Mouse (Mus musculus): ENCODE data around the gene Swsap1. TPM values are rescaled to one million over a fixed set of nuclear protein-coding genes. Genes with fewer than 3 reads are reported as not detected.

The Swsap1 gene
- polyA plus RNA-seq, 1 experiment from 2014 or later: 10.5 TPM

DNA sequence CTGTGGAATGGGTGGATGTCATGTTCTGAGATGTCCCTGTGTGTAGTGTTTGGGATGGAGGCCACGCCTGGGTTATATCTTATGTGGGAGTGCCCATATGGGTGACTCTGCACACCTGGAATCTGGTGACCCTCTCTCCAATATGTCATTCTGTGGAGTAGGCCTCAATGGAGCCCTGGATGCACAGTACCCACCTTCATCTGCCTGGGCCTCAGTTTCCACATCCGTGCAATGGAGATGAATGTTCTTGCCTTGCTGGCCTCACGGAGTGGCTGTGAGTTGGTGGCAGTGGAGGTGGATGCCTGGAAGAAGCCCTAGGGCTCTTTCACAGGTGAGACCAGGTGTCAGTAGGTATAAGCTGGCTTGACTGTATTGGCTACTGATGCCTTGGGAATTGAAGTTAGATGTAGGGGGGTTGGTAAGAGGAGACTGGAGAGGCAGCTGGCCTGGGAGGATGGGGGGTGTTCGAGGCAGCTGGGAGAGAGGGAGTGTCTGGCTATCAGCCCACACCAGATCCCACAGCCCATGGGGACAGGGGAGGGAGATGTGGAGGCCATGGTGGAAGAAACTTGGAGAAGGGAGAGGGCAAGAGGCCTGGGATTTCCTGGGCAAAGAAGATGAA lies 17.2 kb upstream of the Swsap1 start:
- peak overlapping the region; percentile 81; the same call in 1 of the 2 replicates for H3K9ac ChIP-seq
- H3K4me1 ChIP-seq: peaks cover 26% of the 10 kb centered on the region
- H3K4me2 ChIP-seq: peak overlapping the region; percentile 65
- peak overlapping the region; percentile 89; the same call in 1 of the 2 replicates for H3K27ac ChIP-seq
- H3K36me3 ChIP-seq (replicated peaks): peaks cover 10% of the 10 kb centered on the region; the same call in 1 of the 2 replicates
- H3K4me3 ChIP-seq: peak overlapping the region; percentile 93
- H3K9me3 ChIP-seq: no peaks in the 10 kb centered on the region
- H3K27me3 ChIP-seq (replicated peaks): no peaks in the 10 kb centered on the region
- ATAC-seq (replicated peaks): peak; percentile 1; the same call in 1 of the 2 replicates
- 80% methylated on average over 4 of the region's 4 CpGs for WGBS

- Histone ChIP-seq H3K4me3 (no peak overlapping the region), H3K36me3 (replicated peaks) (peaks cover 10% of the 10 kb centered on the region; the same call in 1 of the 2 replicates), H3K9me3 (no peaks in the 10 kb centered on the region), H3K4me2 (no peak overlapping the region), H3K4me1 (peaks cover 14% of the 10 kb centered on the region), H3K27me3 (replicated peaks) (no peaks in the 10 kb centered on the region), H3K9ac (no peak overlapping the region), H3K27ac (no peak overlapping the region)
- no peak for ATAC-seq (replicated peaks)
- 76% methylated on average over 12 of the region's 12 CpGs for WGBS
These were observed 12.5 kb upstream of the Swsap1 start for GRCm38 (mm10) chr9:21943046-21943445.

GRCm38 (mm10) chr9:21943638-21944037 lies 11.9 kb upstream of the Swsap1 start:
- peaks cover 10% of the 10 kb centered on the region; the same call in 1 of the 2 replicates for H3K36me3 ChIP-seq (replicated peaks)
- no peak overlapping the region for H3K4me2 ChIP-seq
- 0 out of 2 replicates have a peak, but pooled peaks have one; percentile 24 for ATAC-seq (replicated peaks)
- H3K9me3 ChIP-seq: no peaks in the 10 kb centered on the region
- no peak overlapping the region for H3K27ac ChIP-seq
- H3K4me3 ChIP-seq: no peak overlapping the region
- no peak overlapping the region for H3K9ac ChIP-seq
- 50% methylated on average over 12 of the region's 12 CpGs for WGBS
- peaks cover 8% of the 10 kb centered on the region for H3K4me1 ChIP-seq
- no peaks in the 10 kb centered on the region for H3K27me3 ChIP-seq (replicated peaks)

GRCm38 (mm10) chr9:21944267-21944666 lies 11.3 kb upstream of the Swsap1 start:
- Histone ChIP-seq H3K9me3 (no peaks in the 10 kb centered on the region), H3K4me3 (no peak overlapping the region), H3K27me3 (replicated peaks) (no peaks in the 10 kb centered on the region), H3K4me2 (no peak overlapping the region), H3K9ac (no peak overlapping the region), H3K27ac (no peak overlapping the region), H3K4me1 (peaks cover 2% of the 10 kb centered on the region), H3K36me3 (replicated peaks) (peaks cover 10% of the 10 kb centered on the region; the same call in 1 of the 2 replicates)
- no peak for ATAC-seq (replicated peaks)
- 28% methylated on average over 23 of the region's 23 CpGs for WGBS

DNA sequence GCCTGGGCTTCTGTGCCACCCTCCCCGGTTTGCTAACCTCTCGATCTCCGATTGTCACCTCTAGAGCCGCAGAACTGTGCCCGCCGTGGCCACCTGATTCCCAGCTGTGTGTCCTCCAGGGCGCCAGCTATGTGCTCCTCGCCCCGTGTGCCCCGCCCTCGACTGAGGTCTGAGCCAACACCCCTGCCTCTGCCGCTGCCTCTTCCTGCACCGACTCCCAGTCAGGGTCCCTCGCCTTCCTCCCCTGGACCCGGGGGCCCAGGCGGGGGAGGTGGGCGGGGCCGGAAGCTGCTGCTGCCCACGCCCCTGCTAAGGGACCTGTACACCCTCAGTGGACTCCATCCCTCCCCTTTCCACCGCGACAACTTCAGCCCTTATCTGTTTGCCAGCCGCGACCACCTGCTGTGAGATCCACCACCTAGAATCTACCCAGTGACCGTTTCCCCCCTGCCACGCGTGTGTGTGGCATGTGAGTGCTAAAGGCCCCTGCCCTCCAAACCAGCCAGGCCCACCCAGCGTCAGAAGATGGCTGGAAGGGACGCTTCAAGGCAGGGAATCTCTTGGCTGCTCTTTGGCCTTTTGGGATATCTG lies 7.9 kb upstream of the Swsap1 start:
- WGBS: 8% methylated on average over 28 of the region's 28 CpGs
- Histone ChIP-seq H3K4me1 (peaks cover under 1% of the 10 kb centered on the region), H3K36me3 (replicated peaks) (no peaks in the 10 kb centered on the region; the same call in 1 of the 2 replicates), H3K4me2 (no peak overlapping the region), H3K9ac (no peak overlapping the region), H3K4me3 (no peak overlapping the region), H3K9me3 (no peaks in the 10 kb centered on the region), H3K27ac (no peak overlapping the region), H3K27me3 (replicated peaks) (no peaks in the 10 kb centered on the region)
- no peak for ATAC-seq (replicated peaks)

- 59% methylated on average over 8 of the region's 8 CpGs for WGBS
- no peak for ATAC-seq (replicated peaks)
- H3K27ac ChIP-seq: no peak overlapping the region
These were observed 7.4 kb upstream of the Swsap1 start for GRCm38 (mm10) chr9:21948146-21948545.

DNA sequence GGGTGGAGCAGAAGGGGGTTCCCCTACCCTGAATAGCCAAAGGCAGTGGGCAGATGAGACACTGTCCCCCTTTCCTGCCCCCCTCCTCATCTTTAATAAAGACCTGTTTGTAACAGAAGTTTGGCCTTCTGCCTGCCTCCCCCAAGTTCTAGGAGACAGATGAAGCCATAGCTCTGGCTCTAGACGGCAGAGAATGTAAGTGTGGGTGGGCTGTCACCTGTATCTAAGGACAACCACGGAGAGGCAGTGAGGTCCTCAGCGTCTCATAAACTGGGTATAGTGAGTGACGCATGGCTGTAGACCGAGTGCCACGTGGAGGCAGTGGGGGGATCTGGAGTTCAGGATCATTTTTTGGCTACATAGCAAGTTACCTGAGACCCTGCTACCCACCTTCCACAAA lies 6.8 kb upstream of the Swsap1 start:
- Histone ChIP-seq H3K36me3 (replicated peaks) (no peaks in the 10 kb centered on the region; the same call in 1 of the 2 replicates), H3K9ac (no peak overlapping the region), H3K9me3 (no peaks in the 10 kb centered on the region), H3K27ac (no peak overlapping the region), H3K4me2 (no peak overlapping the region), H3K4me1 (peaks cover 12% of the 10 kb centered on the region), H3K4me3 (no peak overlapping the region), H3K27me3 (replicated peaks) (no peaks in the 10 kb centered on the region)
- no peak for ATAC-seq (replicated peaks)
- WGBS: 65% methylated on average over 6 of the region's 6 CpGs

More at GRCm38 (mm10) chr9:21948146-21948545, 7.4 kb upstream of the Swsap1 start:
- H3K4me1 ChIP-seq: peaks cover 6% of the 10 kb centered on the region
- no peaks in the 10 kb centered on the region; the same call in 1 of the 2 replicates for H3K36me3 ChIP-seq (replicated peaks)
- H3K27me3 ChIP-seq (replicated peaks): no peaks in the 10 kb centered on the region
- no peak overlapping the region for H3K9ac ChIP-seq
- H3K9me3 ChIP-seq: no peaks in the 10 kb centered on the region
- H3K4me2 ChIP-seq: no peak overlapping the region
- H3K4me3 ChIP-seq: no peak overlapping the region

- no peak overlapping the region for H3K9ac ChIP-seq
- no peaks in the 10 kb centered on the region for H3K9me3 ChIP-seq
- H3K27ac ChIP-seq: no peak overlapping the region
- no peak for ATAC-seq (replicated peaks)
- no peak overlapping the region for H3K4me2 ChIP-seq
- H3K36me3 ChIP-seq (replicated peaks): no peaks in the 10 kb centered on the region; the same call in 1 of the 2 replicates
- 24% methylated on average over 11 of the region's 11 CpGs for WGBS
- no peak overlapping the region for H3K4me3 ChIP-seq
- peaks cover 27% of the 10 kb centered on the region for H3K4me1 ChIP-seq
- no peaks in the 10 kb centered on the region for H3K27me3 ChIP-seq (replicated peaks)
These were observed 5.2 kb upstream of the Swsap1 start for GRCm38 (mm10) chr9:21950322-21950721.

GRCm38 (mm10) chr9:21951977-21952376 lies 3.6 kb upstream of the Swsap1 start:
- no peaks in the 10 kb centered on the region for H3K27me3 ChIP-seq (replicated peaks)
- 81% methylated on average over 3 of the region's 3 CpGs for WGBS
- no peaks in the 10 kb centered on the region for H3K9me3 ChIP-seq
- no peak overlapping the region for H3K27ac ChIP-seq
- H3K4me3 ChIP-seq: no peak overlapping the region
- H3K9ac ChIP-seq: no peak overlapping the region
- peaks cover 35% of the 10 kb centered on the region for H3K4me1 ChIP-seq
- no peaks in the 10 kb centered on the region for H3K36me3 ChIP-seq (replicated peaks)
- no peak overlapping the region for H3K4me2 ChIP-seq
- no peak for ATAC-seq (replicated peaks)

DNA sequence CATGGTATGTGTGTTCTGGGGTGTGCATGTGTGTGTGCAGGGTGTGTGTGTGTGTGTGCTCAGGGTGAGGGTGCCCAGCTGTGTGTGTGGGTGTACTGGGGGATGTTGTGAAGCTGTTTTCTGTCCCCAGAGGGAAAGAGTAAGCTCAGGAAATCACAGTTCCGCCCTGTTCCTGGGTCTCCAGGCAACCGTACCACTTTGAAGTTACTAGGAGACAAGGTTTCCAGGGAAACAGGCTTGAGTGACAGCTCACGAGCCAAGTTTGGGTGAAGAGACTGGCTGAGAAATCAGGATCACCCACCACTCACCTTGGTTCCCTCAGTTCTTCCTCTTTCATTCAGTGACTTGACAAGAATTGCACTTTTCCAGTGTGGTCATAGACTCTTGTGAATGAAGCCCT lies 2.0 kb upstream of the Swsap1 start:
- Histone ChIP-seq H3K4me3 (no peak overlapping the region), H3K27ac (peak overlapping the region; percentile 76), H3K9ac (no peak overlapping the region), H3K9me3 (no peaks in the 10 kb centered on the region), H3K27me3 (replicated peaks) (no peaks in the 10 kb centered on the region), H3K36me3 (replicated peaks) (no peaks in the 10 kb centered on the region), H3K4me2 (peak overlapping the region; percentile 24), H3K4me1 (peaks cover 35% of the 10 kb centered on the region)
- WGBS: 0% methylated on average over 3 of the region's 3 CpGs
- peak; percentile 10 for ATAC-seq (replicated peaks)

DNA sequence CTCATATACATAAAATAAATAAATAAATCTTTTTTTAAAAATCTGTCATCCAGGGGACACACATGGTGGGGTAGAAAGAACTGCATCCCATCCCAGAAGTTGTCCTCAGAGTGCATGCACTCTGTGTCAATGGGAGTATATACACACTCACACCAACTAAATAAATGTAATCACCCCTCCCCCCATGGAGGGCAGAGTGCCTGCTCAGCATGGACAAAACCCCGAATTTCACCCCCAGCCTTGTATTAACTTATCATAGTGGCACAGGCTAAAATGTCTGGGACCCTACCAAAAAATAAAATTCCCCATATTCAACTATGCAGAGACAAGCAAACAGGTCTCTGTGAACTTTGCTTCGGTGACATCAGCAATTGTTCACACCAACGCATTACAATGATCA lies 920 bp upstream of the Swsap1 start:
- H3K27me3 ChIP-seq (replicated peaks): peaks cover 8% of the 10 kb centered on the region
- H3K9me3 ChIP-seq: no peaks in the 10 kb centered on the region
- peaks cover 35% of the 10 kb centered on the region for H3K4me1 ChIP-seq
- H3K36me3 ChIP-seq (replicated peaks): no peaks in the 10 kb centered on the region
- 73% methylated on average over 3 of the region's 3 CpGs for WGBS
- H3K4me2 ChIP-seq: peak overlapping the region; percentile 74; the same call in 1 of the 2 replicates
- peak overlapping the region; percentile 97; the same call in 1 of the 2 replicates for H3K27ac ChIP-seq
- no peak overlapping the region for H3K9ac ChIP-seq
- H3K4me3 ChIP-seq: no peak overlapping the region
- no peak for ATAC-seq (replicated peaks)

GRCm38 (mm10) chr9:21955225-21955569 lies 358 bp upstream of the Swsap1 start:
- peak overlapping the region; percentile 41 for H3K9ac ChIP-seq

More at GRCm38 (mm10) chr9:21955225-21955569, 358 bp upstream of the Swsap1 start:
- H3K27ac ChIP-seq: peak overlapping the region; percentile 97
- H3K4me1 ChIP-seq: peaks cover 35% of the 10 kb centered on the region
- no peaks in the 10 kb centered on the region for H3K36me3 ChIP-seq (replicated peaks)
- no peaks in the 10 kb centered on the region for H3K9me3 ChIP-seq
- peak overlapping the region; percentile 69 for H3K4me3 ChIP-seq
- H3K27me3 ChIP-seq (replicated peaks): peaks cover 14% of the 10 kb centered on the region
- H3K4me2 ChIP-seq: peak overlapping the region; percentile 74
- ATAC-seq (replicated peaks): peak; percentile 63
- 2% methylated on average over 18 of the region's 18 CpGs for WGBS
